Mouse (Mus musculus): ENCODE data around the gene Ska3.

DNA sequence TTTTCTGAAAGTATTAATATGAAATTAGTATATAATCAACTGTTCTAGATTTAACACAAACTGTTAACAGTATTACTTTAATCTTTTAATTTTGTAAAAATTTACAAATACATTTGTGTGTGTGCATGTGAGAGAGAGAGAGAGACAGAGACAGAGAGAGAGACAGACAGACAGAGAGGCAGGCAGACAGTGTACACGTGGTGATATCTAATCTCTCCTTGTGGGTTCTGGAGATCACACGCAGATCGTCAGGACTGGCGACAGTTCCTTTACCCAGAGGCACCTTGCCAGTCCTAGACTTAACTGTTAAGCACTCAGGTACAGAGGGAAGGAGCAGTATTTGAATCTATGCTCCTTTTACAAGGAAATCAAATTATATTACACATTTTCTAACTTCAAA, 5.1 kb downstream of the Ska3 start:
- TF ChIP-seq FLI1 (IDR thresholded peaks at IDR 0.05; ENCODE audit: low read length), result no peak
- TF ChIP-seq GATA1 (IDR thresholded peaks at IDR 0.05; ENCODE audit: borderline replicate concordance, low read length), result no peak

Measured in megakaryocyte, embryonic 14.5 days (primary cell).